Mouse (Mus musculus) left cerebral cortex, adult 6 months (tissue): ENCODE data around the gene Gas2. TPM values are rescaled to one million over a fixed set of nuclear protein-coding genes. Genes with fewer than 3 reads are reported as not detected.

Experiments
- long read RNA-seq, 2 experiments: library from polyadenylated mRNA; unstranded; transcript quantifications; one replicate each; pipeline ENCODE4 v2.0.0; 2019 to 2020
- polyA plus RNA-seq: library from polyadenylated mRNA; unstranded; fragments of <200 nt; fragmentation: Nextera tagmentation; gene quantifications from 2 replicates; pipeline ENCODE4 v1.2.3, GENCODE M21; 2021

The Gas2 gene
- polyA plus RNA-seq = 6.4 and 6.8 TPM in 2 replicates
- long read RNA-seq, experiment 1, transcript Gas2-203 (8 exons, 2,232 nt) = major isoform, 19 of 54 reads
- long read RNA-seq, experiment 1, partial matches to known transcripts = 3 of 54 reads
- long read RNA-seq, experiment 1, other reads (novel, unspliced or antisense) = 30 of 54 reads
- long read RNA-seq, experiment 2, partial matches to known transcripts = 1 of 12 reads
- long read RNA-seq, experiment 2, other reads (novel, unspliced or antisense) = 6 of 12 reads

GRCm38 (mm10) chr7:51861250-51862096 lies at the start of gene Gas2:
Gene Gas2, plus strand, starts transcription at chr7:51862015.

DNA sequence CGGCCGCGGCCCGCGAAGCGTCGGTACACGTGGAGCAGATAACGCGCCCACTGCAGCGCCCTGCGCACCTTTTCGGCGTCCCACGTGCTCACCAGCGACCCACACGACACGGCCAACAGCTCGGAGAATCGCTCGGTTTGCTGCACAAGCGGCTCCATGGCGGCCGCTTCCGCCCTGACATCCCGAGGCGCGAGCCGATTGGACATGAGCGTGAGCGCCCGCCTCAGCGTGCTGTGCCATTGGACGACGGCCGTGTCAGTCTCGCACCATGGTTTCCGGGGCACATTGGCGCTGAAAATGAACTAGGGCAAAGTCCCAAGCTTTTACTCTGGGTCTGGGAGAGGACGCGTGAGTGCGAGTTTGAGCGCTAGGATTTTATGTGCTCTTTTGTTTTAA lies 280 bp downstream of the Gas2 start, which contains the start of gene Fancf:
TSS of gene Fancf (minus strand) at position 171 of the 396 bp plus-strand sequence.

GRCm38 (mm10) chr7:52005511-52006295 lies 143.9 kb downstream of the Gas2 start, which contains the start of gene Svip:
Gene Svip, minus strand, starts transcription at chr7:52006018.

DNA sequence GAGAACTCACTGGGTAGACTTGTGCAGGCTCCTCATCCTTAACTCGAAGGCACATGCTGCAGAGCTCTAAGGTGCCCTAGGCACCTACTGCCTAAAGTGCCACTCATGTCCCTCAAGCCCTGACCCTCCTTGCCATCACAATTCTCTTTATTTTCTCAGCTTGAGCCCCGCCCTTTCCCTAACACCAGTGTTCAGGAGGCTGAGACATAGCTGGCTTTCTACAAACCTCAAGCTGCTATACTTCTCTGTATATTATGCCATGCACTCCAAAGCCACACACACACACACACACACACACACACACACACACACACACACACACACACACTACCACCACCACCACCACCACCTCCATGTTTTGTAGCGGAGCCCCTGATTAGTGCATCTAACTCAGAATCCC lies 153.8 kb downstream of the Gas2 start, which contains the start of gene 1700015G11Rik:
TSS of gene 1700015G11Rik (minus strand) at position 101 of the 400 bp plus-strand sequence.

Other genes starting within 250 kb of the Gas2 start
- 9.2 and 12.5 TPM in 2 replicates for gene Slc17a6, start 240.0 kb upstream of the Gas2 start, polyA plus RNA-seq
- gene Fancf, start 252 bp downstream of the Gas2 start, polyA plus RNA-seq = 0.94 and 9.0 TPM in 2 replicates
- gene Svip, start 144.0 kb downstream of the Gas2 start, polyA plus RNA-seq = 39.4 and 44.6 TPM in 2 replicates
- gene 1700015G11Rik, start 153.7 kb downstream of the Gas2 start, polyA plus RNA-seq = not detected in 2 replicates